Mouse (Mus musculus) CH12.LX (cell line): ENCODE data around the gene Ssbp3. TPM values are rescaled to one million over a fixed set of nuclear protein-coding genes. Genes with fewer than 3 reads are reported as not detected.

Experiments used
- DNase-seq: peaks from one replicate; pipeline ENCODE4 v3.0.0-alpha.2; 2013; ENCODE audit errors: extremely low read depth
- H3K27ac ChIP-seq: 2 replicates; pipeline ENCODE4 v1.5.1; 2012; ENCODE audit warnings: low read depth, mild to moderate bottlenecking, control low read depth, moderate library complexity; ENCODE audit not compliant: insufficient read depth
- H3K27me3 ChIP-seq: replicated peaks from 2 replicates; pipeline ENCODE3; 2012; ENCODE audit warnings: inconsistent platforms
- H3K36me3 ChIP-seq, 2 experiments: replicated peaks in 1 of 2; 2 replicates each; pipeline versions ENCODE3 to v1.6.1; 2012; ENCODE audit warnings: inconsistent platforms in 1 of 2, low read length in 1 of 2, mild to moderate bottlenecking in 1 of 2, mixed read lengths in 1 of 2, moderate library complexity in 1 of 2; ENCODE audit not compliant: control insufficient read depth in 1 of 2, insufficient read depth in 1 of 2
- H3K4me1 ChIP-seq, 2 experiments: 2 replicates each; pipeline ENCODE4 v1.6.1; 2012; ENCODE audit warnings: inconsistent platforms in 1 of 2, moderate library complexity in 1 of 2; ENCODE audit not compliant: insufficient read depth in 2 of 2, control insufficient read depth in 1 of 2
- H3K4me2 ChIP-seq: 2 replicates; pipeline ENCODE4 v1.6.1; 2012; ENCODE audit warnings: low read depth, mild to moderate bottlenecking, control low read depth; ENCODE audit not compliant: poor library complexity, insufficient read depth, severe bottlenecking
- H3K4me3 ChIP-seq, 3 experiments: fragments of 150-350 bp in 1 of 3; sonication (generic) in 1 of 3; replicated peaks in 1 of 3; 2 replicates each; pipeline versions ENCODE3 to v1.5.1; 2011 to 2012; ENCODE audit warnings: low read depth in 2 of 3, low read length in 2 of 3, mild to moderate bottlenecking in 2 of 3, moderate library complexity in 2 of 3, control low read depth in 1 of 3, improper control_type of control experiment in 1 of 3, inconsistent platforms in 1 of 3, mixed read lengths in 1 of 3; ENCODE audit not compliant: poor library complexity in 1 of 3
- H3K79me2 ChIP-seq: replicated peaks from 2 replicates; pipeline ENCODE4 v1.6.1; 2012; ENCODE audit warnings: mild to moderate bottlenecking, moderate library complexity; ENCODE audit not compliant: control insufficient read depth, poor library complexity, insufficient read depth, severe bottlenecking; ENCODE audit errors: extremely low read depth
- H3K9ac ChIP-seq: 2 replicates; pipeline ENCODE4 v1.6.1; 2012; ENCODE audit warnings: low read depth, mild to moderate bottlenecking, control low read depth, moderate library complexity; ENCODE audit not compliant: insufficient read depth
- H3K9me3 ChIP-seq: replicated peaks from 2 replicates; pipeline ENCODE3; 2012; ENCODE audit warnings: low read length, inconsistent platforms, mixed read lengths
- BHLHE40 ChIP-seq: IDR thresholded peaks from 2 replicates; pipeline ENCODE4 v1.6.1; 2011; ENCODE audit warnings: mild to moderate bottlenecking, low read depth, low read length, improper control_type of control experiment
- CHD1 ChIP-seq: IDR thresholded peaks from 2 replicates; pipeline ENCODE4 v1.6.1; 2012; ENCODE audit warnings: low read depth, low read length, improper control_type of control experiment, inconsistent platforms
- CHD2 ChIP-seq: IDR thresholded peaks from 2 replicates; pipeline ENCODE4 v1.6.1; 2011; ENCODE audit warnings: low read length, improper control_type of control experiment
- CTCF ChIP-seq, 2 experiments: IDR thresholded peaks in 1 of 2; conservative IDR thresholded peaks in 1 of 2; 2 replicates each; pipeline ENCODE4 v1.5.1; 2011 to 2012; ENCODE audit warnings: low read depth in 2 of 2, low read length in 2 of 2, improper control_type of control experiment in 1 of 2, inconsistent platforms in 1 of 2, mild to moderate bottlenecking in 1 of 2, moderate library complexity in 1 of 2
- E2F4 ChIP-seq: IDR thresholded peaks from 2 replicates; pipeline ENCODE4 v1.6.1; 2011; ENCODE audit warnings: low read depth, low read length, improper control_type of control experiment; ENCODE audit not compliant: insufficient replicate concordance
- ELF1 ChIP-seq: IDR thresholded peaks from 2 replicates; pipeline ENCODE4 v1.6.1; 2014; ENCODE audit warnings: low read depth, mild to moderate bottlenecking, inconsistent platforms, low read length, improper control_type of control experiment
- EP300 ChIP-seq: IDR thresholded peaks from 2 replicates; pipeline ENCODE4 v1.6.1; 2011; ENCODE audit warnings: low read length, improper control_type of control experiment
- ETS1 ChIP-seq: conservative IDR thresholded peaks from 2 replicates; pipeline ENCODE4 v1.6.1; 2012; ENCODE audit warnings: low read depth, mild to moderate bottlenecking, inconsistent platforms, low read length, improper control_type of control experiment, moderate library complexity
- GABPA ChIP-seq: IDR thresholded peaks from 2 replicates; pipeline ENCODE4 v1.6.1; 2012; ENCODE audit warnings: low read depth, low read length, improper control_type of control experiment, inconsistent platforms; ENCODE audit not compliant: insufficient replicate concordance
- HCFC1 ChIP-seq: IDR thresholded peaks from 2 replicates; pipeline ENCODE4 v1.6.1; 2012; ENCODE audit warnings: low read depth, mild to moderate bottlenecking, inconsistent platforms, low read length, improper control_type of control experiment
- IRF4 ChIP-seq: IDR thresholded peaks from 2 replicates; pipeline ENCODE4 v1.6.1; 2014; ENCODE audit warnings: low read depth, mild to moderate bottlenecking, inconsistent platforms, low read length, improper control_type of control experiment
- JUN ChIP-seq: IDR thresholded peaks from 2 replicates; pipeline ENCODE4 v1.6.1; 2011; ENCODE audit warnings: low read depth, mild to moderate bottlenecking, low read length, improper control_type of control experiment, moderate library complexity; ENCODE audit not compliant: insufficient read depth
- JUND ChIP-seq: conservative IDR thresholded peaks from 2 replicates; pipeline ENCODE4 v1.6.1; 2011; ENCODE audit warnings: low read depth, low read length, improper control_type of control experiment
- KAT2A ChIP-seq: IDR thresholded peaks from 2 replicates; pipeline ENCODE4 v1.6.1; 2012; ENCODE audit warnings: low read length, improper control_type of control experiment, inconsistent platforms; ENCODE audit not compliant: insufficient replicate concordance
- MAFK ChIP-seq: IDR thresholded peaks from 2 replicates; pipeline ENCODE4 v1.6.1; 2011; ENCODE audit warnings: low read length, improper control_type of control experiment; ENCODE audit not compliant: insufficient replicate concordance
- MAX ChIP-seq: IDR thresholded peaks from 2 replicates; pipeline ENCODE4 v1.6.1; 2011; ENCODE audit warnings: low read length, improper control_type of control experiment
- MAZ ChIP-seq: IDR thresholded peaks from 2 replicates; pipeline ENCODE4 v1.6.1; 2012; ENCODE audit warnings: low read depth, mild to moderate bottlenecking, inconsistent platforms, low read length, improper control_type of control experiment, moderate library complexity
- MEF2A ChIP-seq: IDR thresholded peaks from 2 replicates; pipeline ENCODE4 v1.6.1; 2014; ENCODE audit warnings: low read depth, mild to moderate bottlenecking, inconsistent platforms, low read length, improper control_type of control experiment, borderline replicate concordance
- MXI1 ChIP-seq: IDR thresholded peaks from 2 replicates; pipeline ENCODE4 v1.6.1; 2011; ENCODE audit warnings: mild to moderate bottlenecking, low read depth, low read length, improper control_type of control experiment
- MYC ChIP-seq: IDR thresholded peaks from 2 replicates; pipeline ENCODE4 v1.6.1; 2011; ENCODE audit warnings: low read depth, mild to moderate bottlenecking, improper control_type of control experiment, low read length
- NELFE ChIP-seq: IDR thresholded peaks from 2 replicates; pipeline ENCODE4 v1.6.1; 2011; ENCODE audit warnings: low read depth, low read length, improper control_type of control experiment
- NRF1 ChIP-seq: IDR thresholded peaks from 2 replicates; pipeline ENCODE4 v1.6.1; 2014; ENCODE audit warnings: low read depth, mild to moderate bottlenecking, inconsistent platforms, low read length, improper control_type of control experiment, moderate library complexity
- PAX5 ChIP-seq: IDR thresholded peaks from 2 replicates; pipeline ENCODE4 v1.6.1; 2012; ENCODE audit warnings: low read length, inconsistent platforms, mixed read lengths
- POLR2A ChIP-seq: IDR thresholded peaks from 2 replicates; pipeline ENCODE4 v1.6.1; 2011; ENCODE audit warnings: low read depth, mild to moderate bottlenecking, improper control_type of control experiment, low read length
- POLR2AphosphoS2 ChIP-seq: IDR thresholded peaks from 2 replicates; pipeline ENCODE4 v1.6.1; 2011; ENCODE audit warnings: low read depth, low read length, improper control_type of control experiment
- RAD21 ChIP-seq: IDR thresholded peaks from 2 replicates; pipeline ENCODE4 v1.6.1; 2011; ENCODE audit warnings: low read depth, mild to moderate bottlenecking, low read length, improper control_type of control experiment, moderate library complexity
- RCOR1 ChIP-seq: conservative IDR thresholded peaks from 2 replicates; pipeline ENCODE4 v1.6.1; 2012; ENCODE audit warnings: low read depth, mild to moderate bottlenecking, inconsistent platforms, low read length, improper control_type of control experiment
- SIN3A ChIP-seq: IDR thresholded peaks from 2 replicates; pipeline ENCODE4 v1.6.1; 2012; ENCODE audit warnings: low read length, improper control_type of control experiment, inconsistent platforms
- SMC3 ChIP-seq: IDR thresholded peaks from 2 replicates; pipeline ENCODE4 v1.6.1; 2011; ENCODE audit warnings: low read depth, low read length, improper control_type of control experiment
- TBP ChIP-seq: conservative IDR thresholded peaks from 2 replicates; pipeline ENCODE4 v1.6.1; 2011; ENCODE audit warnings: low read depth, low read length, improper control_type of control experiment
- TCF12 ChIP-seq: IDR thresholded peaks from 2 replicates; pipeline ENCODE4 v1.6.1; 2014; ENCODE audit warnings: low read depth, mild to moderate bottlenecking, inconsistent platforms, low read length, improper control_type of control experiment
- UBTF ChIP-seq: IDR thresholded peaks from 2 replicates; pipeline ENCODE4 v1.6.1; 2012; ENCODE audit warnings: low read depth, mild to moderate bottlenecking, inconsistent platforms, low read length, improper control_type of control experiment, moderate library complexity
- USF1 ChIP-seq: IDR thresholded peaks from 2 replicates; pipeline ENCODE4 v1.6.1; 2014; ENCODE audit warnings: low read depth, mild to moderate bottlenecking, inconsistent platforms, low read length, improper control_type of control experiment
- USF2 ChIP-seq: conservative IDR thresholded peaks from 2 replicates; pipeline ENCODE4 v1.6.1; 2011; ENCODE audit warnings: low read depth, low read length, improper control_type of control experiment
- ZC3H11A ChIP-seq: IDR thresholded peaks from 2 replicates; pipeline ENCODE4 v1.6.1; 2012; ENCODE audit warnings: low read depth, mild to moderate bottlenecking, inconsistent platforms, low read length, improper control_type of control experiment
- ZKSCAN1 ChIP-seq: IDR thresholded peaks from 2 replicates; pipeline ENCODE4 v1.6.1; 2012; ENCODE audit warnings: low read depth, inconsistent platforms, low read length, improper control_type of control experiment, borderline replicate concordance
- ZMIZ1 ChIP-seq: IDR thresholded peaks from 2 replicates; pipeline ENCODE4 v1.6.1; 2012; ENCODE audit warnings: low read depth, mild to moderate bottlenecking, inconsistent platforms, low read length, improper control_type of control experiment
- ZNF384 ChIP-seq: IDR thresholded peaks from 2 replicates; pipeline ENCODE4 v1.6.1; 2012; ENCODE audit warnings: low read depth, low read length, improper control_type of control experiment, inconsistent platforms
- dilution Hi-C: fragments of 300-500 bp; cut with MboI; formaldehyde crosslinking; loops from 2 replicates; pipeline ENCODE4 v1.14.3; 2020; ENCODE audit warnings: low sequenced_read_pairs; ENCODE audit not compliant: extremely low pct_unique_long_range_greater_than_20kb, extremely low pct_ligation_motif_present
- in situ Hi-C: fragments of 300-500 bp; cut with MboI; formaldehyde crosslinking; loops from 3 replicates; pipeline ENCODE4 v1.14.3; 2019; ENCODE audit warnings: low sequenced_read_pairs, low pct_ligation_motif_present, low pct_unique_long_range_greater_than_20kb, mixed read lengths
- polyA plus RNA-seq: library from polyadenylated mRNA; unstranded; fragments of >175 nt; gene quantifications from 2 replicates; pipeline ENCODE4 v1.2.1, GENCODE M21; 2012; ENCODE audit warnings: low read depth; ENCODE audit not compliant: insufficient read length
- total RNA-seq, 2 experiments: library from RNA; depleted of rRNA; stranded (reverse); fragments of 300-350 nt in 1 of 2; fragments of >200 nt in 1 of 2; gene quantifications; 2 replicates each; pipeline ENCODE4 v1.2.3; 2012 to 2014

The Ssbp3 gene
- total and polyA plus RNA-seq, 3 experiments, result 32.4 to 129 (median 76.5) TPM

- TF ChIP-seq BHLHE40 (no peak), MYC (no peak), NELFE (no peak), UBTF (no peak), CHD2 (no peak), ZNF384 (0 out of 2 replicates have a peak, but pooled peaks have one; percentile 79), CHD1 (no peak), USF1 (no peak), JUN (no peak), ETS1 (no peak), HCFC1 (no peak), POLR2A (no peak), MAFK (no peak), TBP (no peak), E2F4 (no peak), NRF1 (no peak), SMC3 (no peak), IRF4 (peak; percentile 91), MAX (no peak), USF2 (no peak), TCF12 (peak; percentile 62; the same call in 1 of the 2 replicates), CTCF (conservative IDR thresholded peaks at IDR 0.05 in 1 of 2, IDR thresholded peaks at IDR 0.05 in 1 of 2; ENCODE audit: low read depth in 2 of 2, low read length in 2 of 2) (no peak), SIN3A (no peak), PAX5 (no peak), RCOR1 (0 out of 2 replicates have a peak, but pooled peaks have one; percentile 40), ELF1 (no peak), POLR2AphosphoS2 (no peak), GABPA (no peak), ZC3H11A (no peak), JUND (no peak), KAT2A (no peak), MAZ (no peak), RAD21 (no peak), ZKSCAN1 (no peak), MXI1 (peak; percentile 41; the same call in 1 of the 2 replicates), MEF2A (0 out of 2 replicates have a peak, but pooled peaks have one; percentile 22), ZMIZ1 (no peak), EP300 (peak; percentile 92)
- Histone ChIP-seq H3K4me3 (no peak overlapping the region), H3K27ac (no peak overlapping the region), H3K9me3 (no peaks in the 10 kb centered on the region), H3K4me1 (peaks cover 12 to 53% of the 10 kb centered on the region in 2 experiments), H3K79me2 (no peaks in the 10 kb centered on the region), H3K36me3 (peaks cover 40 to 66% of the 10 kb centered on the region in 2 experiments), H3K4me2 (no peak overlapping the region), H3K9ac (no peak overlapping the region), H3K27me3 (no peaks in the 10 kb centered on the region)
- in situ Hi-C loops, result no loop called here
- dilution Hi-C loops, result no loop called here
- DNase-seq, result no peak
These were observed 138.2 kb downstream of the Ssbp3 start for GRCm38 (mm10) chr4:107048568-107049162.
